Mouse (Mus musculus): ENCODE data around the gene Try5.
"Not testable (repeated sequence)": the region's sequence is repeated elsewhere in the genome, so short reads cannot be mapped to it uniquely, and the experiment has no call there.

Try5 gene

GRCm38 (mm10) chr6:41316741-41317140 is at the start of gene Try5:
Try5 (minus strand) TSS chr6:41316841.
- not testable (repeated sequence) for DNase-seq (ENCODE audit: low spot score in 2 of 2)

GRCm38 (mm10) chr6:41353932-41354331 is 37.3 kb upstream of the Try5 start, which contains the start of gene Try10:
Try10 (plus strand) TSS chr6:41354105.
- no peak for DNase-seq (ENCODE audit: low spot score in 2 of 2)

- DNase-seq (ENCODE audit: low spot score in 2 of 2) = no peak
Measured at GRCm38 (mm10) chr6:41301969-41302368, 14.7 kb downstream of the Try5 start, which contains the start of gene Try4. Try4 (plus strand) TSS chr6:41302269.

GRCm38 (mm10) chr6:41298255-41298654 is 18.4 kb downstream of the Try5 start:
- DNase-seq (ENCODE audit: low spot score in 2 of 2) = no peak

GRCm38 (mm10) chr6:41266140-41266539 is 50.5 kb downstream of the Try5 start:
- DNase-seq (ENCODE audit: low spot score in 2 of 2) = no peak

- no peak for DNase-seq (ENCODE audit: low spot score in 2 of 2)
Measured at GRCm38 (mm10) chr6:41262796-41263195, 53.8 kb downstream of the Try5 start.

Data from spleen, postnatal 14 days (tissue).